Mouse (Mus musculus): ENCODE results near the gene Tfdp2. TPM values are rescaled to one million over a fixed set of nuclear protein-coding genes. Genes with fewer than 3 reads are reported as not detected.

Tfdp2 gene
- 8.4 TPM for polyA plus RNA-seq (2017; shearing (Covaris generic))

DNA sequence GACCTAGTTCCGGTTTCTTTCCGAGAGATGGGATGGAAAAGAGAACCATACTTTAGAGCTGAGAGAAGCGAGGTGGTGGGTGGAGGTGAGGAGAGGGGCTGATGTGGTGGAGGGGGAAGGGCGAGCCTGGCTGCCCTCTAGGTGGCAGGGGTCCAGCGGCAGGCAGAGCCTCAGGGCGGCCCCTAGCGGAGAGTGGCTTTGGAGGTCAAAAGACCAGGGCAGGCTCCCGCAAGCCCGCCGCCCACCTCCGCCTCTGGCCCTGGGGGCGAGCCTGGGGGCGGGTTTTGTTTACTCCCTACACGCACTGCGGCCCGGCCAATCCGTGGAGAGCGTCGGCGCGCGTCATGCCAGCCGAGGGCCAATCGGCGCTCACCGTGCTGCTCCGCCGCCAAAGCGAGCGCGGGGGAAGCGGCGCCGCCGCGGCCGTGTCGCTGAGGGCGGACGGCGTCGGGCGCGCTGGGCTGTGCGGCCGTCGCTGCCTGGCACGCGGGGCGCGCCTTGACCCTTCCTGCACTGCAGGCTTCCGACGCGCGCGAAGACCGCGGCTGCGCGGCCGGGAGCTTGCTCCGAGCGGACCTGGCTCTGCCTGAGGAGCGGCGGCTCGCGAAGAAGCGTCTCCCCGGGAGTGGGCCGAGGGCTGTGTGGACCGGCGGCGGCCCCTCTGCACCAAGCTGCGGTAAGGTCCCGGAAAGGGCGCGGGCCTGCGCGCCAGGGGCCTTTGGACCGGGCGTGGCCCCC is at the start of gene Tfdp2:
Gene Tfdp2 (plus strand): TSS at position 391 of the 738 bp plus-strand sequence.

DNA sequence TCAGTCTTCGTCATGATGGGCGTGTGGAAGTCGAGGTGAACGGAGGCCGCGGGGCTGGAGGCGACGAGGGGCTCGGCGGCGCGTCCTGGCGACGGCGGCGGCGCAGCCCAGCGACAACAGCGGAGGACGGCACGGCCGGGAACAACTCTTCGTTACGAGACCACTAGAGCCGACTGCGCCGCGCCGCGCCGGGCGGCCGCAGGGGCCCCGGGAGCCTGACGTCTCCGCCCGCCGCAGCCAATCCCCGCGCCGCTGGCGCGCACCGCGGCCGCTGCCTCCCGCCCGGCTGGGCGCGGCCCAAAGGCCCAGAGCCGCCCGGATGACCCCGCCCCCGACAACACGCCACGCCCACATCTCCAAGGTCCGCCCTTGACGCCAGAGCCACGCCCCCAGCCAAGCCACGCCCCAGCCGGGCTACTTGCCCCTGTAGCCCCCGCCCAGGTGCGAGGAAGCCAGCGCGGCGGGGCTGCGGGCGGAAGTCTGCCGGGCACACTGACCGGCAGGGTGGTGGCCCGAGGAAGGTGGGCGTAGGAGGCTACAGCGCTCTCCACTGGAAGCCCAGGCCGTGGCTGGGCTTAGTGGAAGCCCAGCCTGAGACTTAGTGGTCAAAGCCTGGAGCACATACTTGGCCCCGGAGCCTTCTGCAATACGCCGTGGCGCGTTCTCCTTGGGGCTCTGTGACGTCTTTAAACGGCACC is 168.2 kb downstream of the Tfdp2 start, which contains the start of gene Atp1b3:
Gene Atp1b3 (minus strand): TSS at position 302 of the 698 bp plus-strand sequence.

Other genes with a start within 250 kb of the Tfdp2 start
- gene Xrn1, start 241.5 kb upstream of the Tfdp2 start, polyA plus RNA-seq (2017; shearing (Covaris generic)), result 65.2 TPM
- gene Gk5, start 76.9 kb upstream of the Tfdp2 start, polyA plus RNA-seq (2017; shearing (Covaris generic)), result 1.1 TPM
- gene Atp1b3, start 168.2 kb downstream of the Tfdp2 start, polyA plus RNA-seq (2017; shearing (Covaris generic)), result 515 TPM